Mouse (Mus musculus) retina, postnatal 7 days (tissue): ENCODE measurements at regions not wholly inside any gene's neighbourhood (a gene's known extent, or its start where the extent isn't known, plus 50 kb on each side); places are given as distances from the start of the nearest gene placed in this dataset.

Experiments used
- DNase-seq: peaks from one replicate; pipeline ENCODE4 v3.0.0-alpha.2; 2012; ENCODE audit warnings: low read depth, low spot score

DNA sequence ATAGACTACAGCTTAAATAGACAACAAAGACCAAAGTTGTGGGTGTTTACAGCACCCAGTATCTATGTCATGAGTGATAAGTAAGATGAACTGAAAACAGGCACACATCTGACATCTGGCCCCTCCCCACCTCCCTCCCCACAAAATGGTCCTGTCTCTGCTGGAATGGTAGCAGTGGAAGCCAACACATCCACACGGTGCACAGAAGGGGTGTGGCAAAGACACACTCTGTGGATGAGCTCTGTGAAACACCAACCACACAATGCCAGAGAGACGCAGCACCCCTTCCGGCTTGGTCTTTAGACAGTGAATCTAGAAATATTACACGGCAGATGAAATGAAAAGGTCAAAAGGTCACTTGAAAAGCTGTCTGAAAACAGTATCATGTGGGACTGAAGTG is 85.6 kb downstream of the Fgf18 start:
- DNase-seq = no peak

DNA sequence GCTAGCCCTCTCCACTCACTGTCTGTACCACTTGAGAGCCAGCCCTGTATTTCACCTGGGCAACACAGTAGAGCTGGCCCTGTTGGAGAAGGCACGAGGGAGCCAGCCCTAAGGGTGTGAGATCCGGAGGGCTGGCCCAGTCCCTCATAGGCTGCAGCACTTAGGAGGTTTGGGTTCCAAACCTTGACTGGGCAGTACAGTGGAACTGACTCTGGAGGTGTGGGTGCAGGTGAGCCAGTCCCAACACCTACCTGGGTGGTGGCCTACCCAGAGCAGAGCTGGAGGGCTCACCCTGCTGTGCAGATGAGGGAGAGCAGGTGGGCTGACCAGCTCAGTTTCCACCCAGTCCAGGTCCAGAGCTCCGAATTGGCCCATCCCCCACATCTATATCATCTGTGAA is 86.8 kb downstream of the Fgf18 start:
- DNase-seq = no peak

DNA sequence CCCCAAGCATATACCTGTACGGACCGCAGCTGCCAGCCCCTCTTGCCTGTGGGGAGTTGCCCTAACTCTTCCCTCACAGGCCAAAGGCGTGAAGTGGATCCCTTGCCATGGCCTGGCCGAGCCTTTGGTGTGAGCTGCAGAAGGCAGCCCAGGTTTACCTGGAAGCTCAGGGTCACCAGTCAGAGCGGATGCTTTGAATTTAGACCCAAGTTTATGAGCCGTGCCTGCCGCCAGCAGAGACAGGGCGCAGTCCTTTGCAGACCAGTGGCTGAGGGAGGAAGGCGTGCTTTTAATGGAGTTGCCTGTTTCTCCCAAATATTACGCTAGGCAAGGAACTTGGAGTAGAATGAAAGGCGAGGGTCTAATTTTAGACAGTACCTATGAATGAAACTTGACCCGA is 97.0 kb downstream of the Fgf18 start:
- DNase-seq = no peak

DNA sequence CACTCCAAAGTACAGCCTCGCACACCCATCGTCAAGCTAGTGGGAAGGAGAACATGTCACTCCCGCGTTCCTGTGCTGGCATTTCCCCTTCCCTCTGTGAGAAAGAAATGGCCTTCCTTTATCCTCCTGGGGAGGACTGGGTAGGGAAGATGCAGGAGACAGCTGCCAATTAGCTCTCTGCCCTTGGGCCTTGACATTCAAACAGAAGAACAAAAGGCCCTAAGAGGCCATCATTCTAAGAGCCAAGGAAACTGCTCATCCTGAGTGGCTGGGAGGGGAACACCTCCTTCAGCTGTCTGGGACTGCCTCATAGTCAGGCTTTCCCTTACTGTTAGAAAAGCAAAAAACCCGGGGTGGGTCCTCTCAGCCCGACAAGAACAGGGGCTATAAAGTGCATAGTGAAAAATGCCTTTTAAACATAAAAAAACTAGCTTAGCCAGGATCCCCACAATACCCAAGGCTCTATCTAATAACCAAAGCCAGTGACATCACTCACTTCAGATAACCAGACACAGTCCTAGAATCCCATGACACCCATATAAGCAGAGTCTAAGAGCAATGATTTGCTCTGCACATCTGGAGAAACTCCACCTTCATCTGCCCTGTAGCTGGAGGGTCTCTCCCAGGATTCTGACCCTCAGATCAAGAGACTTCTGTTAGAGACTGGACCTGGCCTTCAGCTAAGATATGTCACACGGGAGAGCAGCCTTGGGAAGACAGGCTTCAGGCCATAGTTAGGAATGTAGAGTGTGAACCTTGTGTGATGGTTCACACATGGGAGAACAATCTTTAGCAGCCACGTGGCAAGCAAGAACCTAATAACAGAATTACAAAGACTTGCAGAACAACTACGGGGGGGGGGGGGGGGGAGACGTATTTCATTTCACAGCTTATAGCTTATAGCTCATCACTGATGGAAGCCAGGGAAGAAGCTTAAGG is 107.1 kb downstream of the Fgf18 start:
- DNase-seq = no peak

DNA sequence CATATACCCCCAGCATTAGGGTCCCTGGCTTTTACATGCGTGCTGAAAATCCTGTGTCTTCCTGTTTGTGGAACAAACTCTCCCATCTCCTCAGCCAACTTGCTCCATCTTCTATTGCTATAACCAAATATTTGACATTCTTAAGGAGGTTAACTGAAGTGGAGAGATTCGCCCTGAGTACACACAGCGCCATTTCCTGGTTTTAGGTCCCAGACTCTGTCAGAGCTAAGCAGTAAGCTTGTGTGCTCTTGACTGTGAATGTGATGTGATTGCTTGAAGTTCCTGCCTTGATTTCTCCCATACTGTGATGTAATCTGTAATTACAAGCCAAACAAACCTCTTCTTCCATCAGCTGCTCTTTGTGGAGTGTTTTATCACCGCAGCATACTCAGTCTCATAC is 110.8 kb downstream of the Fgf18 start:
- DNase-seq = no peak

DNA sequence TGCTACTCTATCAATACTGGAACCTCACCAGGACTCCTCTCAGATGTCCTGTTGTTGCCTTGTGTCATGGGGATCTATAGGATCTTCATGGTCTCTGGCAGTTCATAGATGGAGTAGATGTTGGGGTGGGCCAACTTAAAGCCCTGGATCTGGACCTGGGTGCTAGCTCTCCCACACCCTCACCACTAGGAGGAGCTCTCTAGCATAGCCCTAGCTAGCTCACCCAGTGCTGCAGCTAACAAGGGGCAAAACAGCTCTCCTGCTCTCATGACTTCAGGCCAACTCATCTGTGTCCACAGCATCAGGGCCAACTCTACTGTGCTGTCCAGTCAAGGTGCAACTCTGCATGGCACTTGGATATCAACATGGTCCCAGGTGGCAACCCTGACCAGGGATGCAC is 118.3 kb downstream of the Fgf18 start:
- no peak for DNase-seq

DNA sequence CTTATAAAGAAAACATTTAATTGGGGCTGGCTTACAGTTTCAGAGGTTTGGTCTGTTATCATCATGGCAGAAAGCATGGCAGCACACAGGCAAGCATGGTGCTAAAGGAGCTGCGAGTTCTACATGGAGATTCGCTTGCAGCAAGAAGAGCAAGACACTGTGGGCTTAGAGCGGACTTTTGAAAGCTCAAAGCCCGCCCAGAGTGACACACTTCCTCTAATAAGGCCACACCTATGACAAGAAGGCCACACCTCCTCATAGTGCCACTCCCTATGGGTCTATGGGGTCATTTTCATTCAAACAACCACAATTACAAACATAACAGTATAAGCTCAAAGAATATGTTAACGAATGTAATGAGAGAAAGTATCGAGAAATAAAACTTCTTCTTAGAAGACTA is 120.1 kb downstream of the Fgf18 start:
- DNase-seq = no peak

- DNase-seq = no peak
These were observed 133.7 kb downstream of the Fgf18 start for GRCm38 (mm10) chr11:33013229-33014185.

- DNase-seq = no peak
These were observed 134.6 kb downstream of the Fgf18 start for GRCm38 (mm10) chr11:33012384-33013160.

GRCm38 (mm10) chr11:33008611-33009010 is 138.6 kb downstream of the Fgf18 start:
- DNase-seq = no peak

GRCm38 (mm10) chr11:33007826-33008530 is 139.2 kb downstream of the Fgf18 start:
- no peak for DNase-seq

- DNase-seq = no peak
These were observed 139.8 kb downstream of the Fgf18 start for GRCm38 (mm10) chr11:33007366-33007765.

DNA sequence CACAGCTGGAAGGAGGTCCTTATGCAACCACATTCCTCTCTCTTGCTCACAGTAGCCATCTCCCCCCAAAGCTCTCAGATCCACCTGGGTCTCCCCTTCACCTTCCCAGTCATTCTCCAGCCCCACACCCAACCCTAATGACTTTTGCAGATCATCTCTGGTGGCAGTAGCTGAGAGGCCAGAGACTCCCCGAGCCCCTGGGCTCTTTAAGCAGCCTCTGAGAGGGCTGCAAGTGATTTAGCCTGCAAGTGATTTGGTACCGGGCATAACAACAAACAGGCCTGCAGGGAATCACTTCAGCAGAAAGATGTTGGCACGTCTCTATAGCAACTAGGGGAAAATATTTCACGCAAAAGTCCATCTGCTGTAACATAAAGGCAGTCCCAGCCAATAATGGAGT is 142.0 kb downstream of the Fgf18 start:
- no peak for DNase-seq

- DNase-seq = no peak
These were observed 142.6 kb downstream of the Fgf18 start for GRCm38 (mm10) chr11:33004603-33005002.

GRCm38 (mm10) chr11:32999684-33000255 is 147.4 kb downstream of the Fgf18 start:
- DNase-seq = no peak

GRCm38 (mm10) chr11:32998687-32999605 is 148.3 kb downstream of the Fgf18 start:
- no peak for DNase-seq

GRCm38 (mm10) chr11:32994391-32994790 is 152.8 kb downstream of the Fgf18 start:
- DNase-seq = no peak

DNA sequence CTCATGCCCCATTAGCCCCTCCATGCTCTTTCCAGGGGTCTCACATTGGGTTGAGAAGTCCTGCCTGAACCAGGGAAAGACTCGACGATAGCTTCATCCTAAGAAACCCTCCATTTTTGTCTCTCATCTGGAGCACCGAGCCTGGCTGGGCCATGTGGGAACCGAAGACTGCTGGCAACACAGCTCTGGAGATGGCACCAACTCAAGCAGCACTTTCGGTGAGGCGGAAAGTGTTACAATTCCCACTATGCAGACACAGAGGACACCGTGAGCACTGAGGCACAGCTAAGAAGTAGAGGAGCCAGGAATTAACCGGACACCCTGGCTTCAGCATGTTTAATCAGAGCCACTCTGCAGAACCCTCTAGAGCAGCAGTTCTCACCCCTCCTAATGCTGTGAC is 153.8 kb downstream of the Fgf18 start:
- no peak for DNase-seq

- DNase-seq = no peak
These were observed 156.1 kb downstream of the Fgf18 start for GRCm38 (mm10) chr11:32991036-32991616.
